In the genomic region with DNA sequence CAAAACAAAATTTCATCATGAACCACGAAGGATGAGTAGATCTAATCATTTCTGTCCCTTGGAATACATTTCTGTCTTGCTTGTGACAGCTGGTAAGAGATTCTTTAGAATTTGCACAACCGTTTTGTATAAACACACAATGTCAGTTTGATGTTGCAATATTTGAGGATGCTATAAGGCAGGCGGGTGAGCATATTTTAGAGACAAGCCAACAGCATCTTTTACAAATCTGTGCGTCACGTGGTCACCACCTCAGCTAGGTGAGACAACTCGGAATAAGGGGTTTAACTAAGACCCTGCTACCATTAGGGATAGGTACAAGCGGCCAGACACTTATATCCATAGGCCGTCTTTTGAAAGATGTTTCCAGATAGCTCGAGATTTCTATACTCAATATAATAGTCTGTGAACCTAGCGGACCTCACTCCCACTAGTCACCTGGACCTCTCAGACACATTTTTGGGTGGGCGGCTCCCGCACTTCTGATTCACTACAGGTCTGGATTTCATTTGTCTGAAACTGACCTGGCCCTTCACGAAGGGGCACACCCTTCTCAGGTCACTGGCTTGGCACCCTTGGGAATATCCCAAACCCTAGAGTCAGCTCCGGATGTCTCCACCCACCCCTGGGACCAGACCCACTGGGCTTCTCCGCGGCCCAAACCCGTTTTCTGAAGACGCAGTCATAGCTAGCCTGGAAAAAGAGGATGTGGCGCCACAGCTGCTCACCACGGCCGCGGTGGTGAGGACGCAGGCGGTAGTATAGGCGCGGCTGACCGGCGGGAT, we compare ENCODE assay signal across 9 mouse cellular contexts. TPM values are rescaled to one million over a fixed set of nuclear protein-coding genes. Genes with fewer than 3 reads are reported as not detected.
DNase-seq lines count a peak whose midpoint lies in the region; ATAC-seq lines count a peak whose summit lies in the region.
"Had no signal": no experiment of that assay in that cellular context is flagged by ENCODE, and none has a peak within 500 bp of the region (broad histone marks: within the 10 kb centered on the region; RNA-seq: fewer than 3 reads in every experiment).

No protein-coding gene starts in this region.

- H3K9me3 ChIP-seq in limb, embryonic 11.5 days (ENCODE audit: control insufficient read depth, low read length), result no peaks in the 10 kb centered on the region
- H3K9me3 ChIP-seq in stomach, embryonic 15.5 days, result no peaks in the 10 kb centered on the region

- H3K9ac ChIP-seq in limb, embryonic 11.5 days (ENCODE audit: low read length), result peak overlapping the region; percentile 73
- peak overlapping the region; percentile 91 for H3K9ac ChIP-seq in stomach, embryonic 15.5 days

- WGBS in limb, embryonic 11.5 days, result 6% methylated on average over 28 of the region's 28 CpGs
- 5% methylated on average over 26 of the region's 28 CpGs for WGBS in stomach, embryonic 15.5 days

- H3K27ac ChIP-seq in limb, embryonic 11.5 days (replicated peaks; ENCODE audit: low read depth, low read length), result 0 out of 2 replicates have a peak overlapping the region, but pooled peaks have one; percentile 9
- peak overlapping the region; percentile 41; the same call in 1 of the 2 replicates for H3K27ac ChIP-seq in stomach, embryonic 15.5 days

- peak overlapping the region; percentile 83 for H3K4me3 ChIP-seq in limb, embryonic 11.5 days (ENCODE audit: low read depth, low read length)
- peak overlapping the region; percentile 86 for H3K4me3 ChIP-seq in stomach, embryonic 15.5 days (replicated peaks)

- H3K27me3 ChIP-seq in limb, embryonic 11.5 days (ENCODE audit: control insufficient read depth, insufficient read depth, low read length), result no peaks in the 10 kb centered on the region
- no peaks in the 10 kb centered on the region for H3K27me3 ChIP-seq in stomach, embryonic 15.5 days (replicated peaks)

- peak; percentile 11; the same call in 1 of the 2 replicates for ATAC-seq in frontal cortex, adult (ENCODE audit: low TSS enrichment)
- ATAC-seq in limb, embryonic 11.5 days (ENCODE audit: insufficient number of reproducible peaks, low FRiP score, low TSS enrichment, low read depth), result peak; percentile 49
- no peak; the same call in 1 of the 2 replicates for ATAC-seq in stomach, embryonic 15.5 days (ENCODE audit: insufficient read depth, low FRiP score, low read depth)

- peaks cover 5% of the 10 kb centered on the region; the same call in 1 of the 2 replicates for H3K4me1 ChIP-seq in limb, embryonic 11.5 days (ENCODE audit: control insufficient read depth, insufficient read depth, low read length)
- peaks cover 6% of the 10 kb centered on the region; the same call in 1 of the 2 replicates for H3K4me1 ChIP-seq in stomach, embryonic 15.5 days

- H3K4me2 ChIP-seq in limb, embryonic 11.5 days (ENCODE audit: low read depth, severe bottlenecking), result peak overlapping the region; percentile 55
- H3K4me2 ChIP-seq in stomach, embryonic 15.5 days, result peak overlapping the region; percentile 83

- no peak for DNase-seq in frontal cortex, postnatal 10 days (ENCODE audit: low spot score in 2 of 2)
- DNase-seq in retina, embryonic 14.5 days (ENCODE audit: low spot score), result peak; percentile 6
- no peak for DNase-seq in retina, postnatal 1 day
- no peak for DNase-seq in limb, embryonic 11.5 days (ENCODE audit: low spot score)
- no peak for DNase-seq in gastrocnemius, postnatal 10 days
- DNase-seq in T-cell, adult 2 months (ENCODE audit: low spot score), result no peak

- H3K36me3 ChIP-seq in limb, embryonic 11.5 days (ENCODE audit: control insufficient read depth, insufficient read depth, low read length), result no peaks in the 10 kb centered on the region; the same call in 1 of the 2 replicates
- H3K36me3 ChIP-seq in stomach, embryonic 15.5 days, result peaks cover 8% of the 10 kb centered on the region; the same call in 1 of the 2 replicates

RNA-seq across cellular contexts. Expression of a gene that starts 0.8 kb away (rescaled TPM):
- polyA plus RNA-seq in limb, embryonic 11.5 days (2014; fragmentation: Nextera tagmentation; extraction: Ambion mirVana), result 48.2 and 59.6 TPM in 2 replicates
- 37.7 and 40.0 TPM in 2 replicates for polyA plus RNA-seq in stomach, embryonic 15.5 days (2015; fragmentation: Nextera tagmentation; extraction: Ambion mirVana)
- total RNA-seq in gastrocnemius, postnatal 10 days (2021), result 1 to 10 TPM; 5.4 to 8.2 TPM

RNA-seq across cellular contexts. Expression of a gene that starts 1.0 kb away (rescaled TPM):
- polyA plus RNA-seq in limb, embryonic 11.5 days (2014; fragmentation: Nextera tagmentation; extraction: Ambion mirVana), result 35.9 and 38.4 TPM in 2 replicates
- polyA plus RNA-seq in stomach, embryonic 15.5 days (2015; fragmentation: Nextera tagmentation; extraction: Ambion mirVana), result 52.5 and 61.6 TPM in 2 replicates
- total RNA-seq in gastrocnemius, postnatal 10 days (2021), result 10 to 100 TPM; 15.2 to 17.4 TPM

RNA-seq across cellular contexts. Expression of a gene that starts 14.4 kb away (rescaled TPM):
- 29.1 and 31.6 TPM in 2 replicates for polyA plus RNA-seq in limb, embryonic 11.5 days (2014; fragmentation: Nextera tagmentation; extraction: Ambion mirVana)
- 16.4 and 16.6 TPM in 2 replicates for polyA plus RNA-seq in stomach, embryonic 15.5 days (2015; fragmentation: Nextera tagmentation; extraction: Ambion mirVana)
- 10 to 100 TPM; 10.7 to 13.3 TPM for total RNA-seq in gastrocnemius, postnatal 10 days (2021)

RNA-seq across cellular contexts. Expression of a gene that starts 14.7 kb away (rescaled TPM):
- 83.9 and 103 TPM in 2 replicates for polyA plus RNA-seq in limb, embryonic 11.5 days (2014; fragmentation: Nextera tagmentation; extraction: Ambion mirVana)
- 86.2 and 91.1 TPM in 2 replicates for polyA plus RNA-seq in stomach, embryonic 15.5 days (2015; fragmentation: Nextera tagmentation; extraction: Ambion mirVana)
- total RNA-seq in gastrocnemius, postnatal 10 days (2021), result 1 to 10 TPM; 4.0 to 5.5 TPM
- total RNA-seq: hematopoietic stem cell, adult 5-6 weeks had no signal

RNA-seq across cellular contexts. Expression of a gene that starts 35.8 kb away (rescaled TPM):
- polyA plus RNA-seq in limb, embryonic 11.5 days (2014; fragmentation: Nextera tagmentation; extraction: Ambion mirVana), result 280 and 295 TPM in 2 replicates
- polyA plus RNA-seq in stomach, embryonic 15.5 days (2015; fragmentation: Nextera tagmentation; extraction: Ambion mirVana), result 268 and 283 TPM in 2 replicates
- 100 to 1,000 TPM; 158 to 183 TPM for total RNA-seq in gastrocnemius, postnatal 10 days (2021)
